Mouse (Mus musculus): ENCODE measurements around the gene Ehd2. TPM values are rescaled to one million over a fixed set of nuclear protein-coding genes. Genes with fewer than 3 reads are reported as not detected.

Gene Ehd2
- 5.8 and 12.8 TPM in 2 replicates for polyA plus RNA-seq (2012; rRNA removed)

GRCm38 (mm10) chr7:15967312-15967711 lies at the start of gene Ehd2:
TSS of gene Ehd2 (minus strand) at chr7:15967567.

GRCm38 (mm10) chr7:15945721-15946536 lies 21.4 kb downstream of the Ehd2 start, which contains the start of gene Nop53:
TSS of gene Nop53 (minus strand) at chr7:15946074.

GRCm38 (mm10) chr7:15922220-15922773 lies 45.1 kb downstream of the Ehd2 start, which contains the start of gene Selenow:
TSS of gene Selenow (minus strand) at chr7:15922402.

Other genes with a start within 250 kb of the Ehd2 start
- gene Obox5, start 217.4 kb downstream of the Ehd2 start, polyA plus RNA-seq (2012; rRNA removed): not detected in 2 replicates
- gene Obox6, start 127.9 kb downstream of the Ehd2 start, polyA plus RNA-seq (2012; rRNA removed): not detected in 2 replicates
- 0.09 and 0.18 TPM in 2 replicates for gene Crx, start 87.6 kb downstream of the Ehd2 start, polyA plus RNA-seq (2012; rRNA removed)
- gene Crxos, start 85.0 kb downstream of the Ehd2 start, polyA plus RNA-seq (2012; rRNA removed): 0.10 TPM in 1 of 2 replicates, not detected in the other
- gene Selenow, start 45.2 kb downstream of the Ehd2 start, polyA plus RNA-seq (2012; rRNA removed): 838 and 854 TPM in 2 replicates
- gene Nop53, start 21.5 kb downstream of the Ehd2 start, polyA plus RNA-seq (2012; rRNA removed): 150 and 158 TPM in 2 replicates
- gene Bicra, start 80.4 kb upstream of the Ehd2 start, polyA plus RNA-seq (2012; rRNA removed): 17.0 and 19.5 TPM in 2 replicates
- 0.11 and 0.13 TPM in 2 replicates for gene Zfp541, start 94.2 kb upstream of the Ehd2 start, polyA plus RNA-seq (2012; rRNA removed)
- gene Napa, start 130.9 kb upstream of the Ehd2 start, polyA plus RNA-seq (2012; rRNA removed): 164 and 176 TPM in 2 replicates
- gene Kptn, start 152.3 kb upstream of the Ehd2 start, polyA plus RNA-seq (2012; rRNA removed): 38.6 and 42.9 TPM in 2 replicates
- gene Slc8a2, start 162.3 kb upstream of the Ehd2 start, polyA plus RNA-seq (2012; rRNA removed): 24.7 and 26.2 TPM in 2 replicates
- 189 and 199 TPM in 2 replicates for gene Meis3, start 207.5 kb upstream of the Ehd2 start, polyA plus RNA-seq (2012; rRNA removed)